Mouse (Mus musculus) lung, adult 2 months (tissue): ENCODE data around the gene Amotl2.

Experiments used
- CTCF ChIP-seq: fragments of 200-500 bp; IDR thresholded peaks from 2 replicates; pipeline ENCODE4 v1.5.1; 2011; ENCODE audit warnings: mild to moderate bottlenecking, low read length, control low read depth; ENCODE audit not compliant: insufficient read depth
- POLR2A ChIP-seq: fragments of 200-500 bp; IDR thresholded peaks from 2 replicates; pipeline ENCODE4 v1.6.1; 2011; ENCODE audit warnings: low read depth, mild to moderate bottlenecking, control low read depth, low read length, borderline replicate concordance; ENCODE audit errors: extremely low read depth

DNA sequence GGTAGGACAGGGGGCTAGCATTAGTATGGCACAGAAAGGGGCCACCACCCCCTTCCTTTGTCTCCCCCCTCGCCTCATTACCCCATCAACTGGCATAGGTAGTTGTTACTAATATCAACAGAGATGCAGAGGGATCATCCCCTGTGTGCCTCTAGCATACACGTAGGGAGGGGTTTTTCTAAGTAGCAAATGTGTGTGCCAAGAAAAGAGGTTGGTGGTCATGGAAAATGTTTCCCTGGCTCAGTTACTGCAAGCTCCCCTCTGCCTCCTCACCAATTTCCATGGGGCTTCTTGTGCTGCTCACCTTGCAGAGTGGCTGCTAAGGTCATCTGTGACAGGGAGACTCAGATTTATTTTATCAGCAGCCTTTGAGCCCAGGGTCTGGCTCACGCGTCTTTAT lies 2.6 kb downstream of the Amotl2 start:
- TF ChIP-seq POLR2A (no peak), CTCF (no peak)
